Mouse (Mus musculus) lung, postnatal 0 days (tissue): ENCODE data around the gene Actl7a.

Source experiments
- CTCF ChIP-seq: IDR thresholded peaks from 2 replicates; pipeline ENCODE4 v1.5.1; 2016; ENCODE audit warnings: antibody characterized with exemption, mild to moderate bottlenecking
- EP300 ChIP-seq: IDR thresholded peaks from 2 replicates; pipeline ENCODE4 v1.6.1; 2016; ENCODE audit warnings: antibody characterized with exemption, mild to moderate bottlenecking, control low read depth

DNA sequence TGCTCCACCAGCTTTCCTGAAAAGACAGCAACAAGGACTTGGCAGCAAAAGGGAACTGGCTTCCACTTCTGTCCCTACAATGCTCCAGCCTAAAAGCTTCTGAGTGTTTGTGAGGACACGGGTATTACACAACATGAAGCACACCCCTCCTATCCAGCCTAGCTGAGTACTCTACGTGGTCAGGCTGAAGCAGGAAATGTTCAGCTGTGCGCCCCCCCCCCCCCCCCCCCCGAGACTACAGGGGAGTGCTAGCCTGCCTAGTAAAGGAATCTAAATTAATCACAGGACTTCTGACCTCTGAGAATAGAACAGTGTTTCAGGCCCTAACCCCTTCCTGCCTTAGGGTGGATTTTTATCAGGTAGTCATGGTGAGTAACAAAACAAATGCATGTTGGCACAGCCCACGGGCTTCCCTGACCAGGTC lies 24.7 kb downstream of the Actl7a start:
- no peak for TF ChIP-seq EP300
- no peak for TF ChIP-seq CTCF
